Mouse (Mus musculus): ENCODE measurements around the gene Gbx2. TPM values are rescaled to one million over a fixed set of nuclear protein-coding genes. Genes with fewer than 3 reads are reported as not detected.

Gene Gbx2
- polyA plus RNA-seq, 1 experiment, result 2.4 TPM

GRCm38 (mm10) chr1:89892281-89892680, 38.7 kb downstream of the Gbx2 start:
- WGBS, result 87% methylated on average over 7 of the region's 7 CpGs
- no peak for TF ChIP-seq POLR2A (IDR thresholded peaks at IDR 0.05; ENCODE audit: borderline replicate concordance, control insufficient read depth, low read depth, low read length)
- Histone ChIP-seq H3K27ac (ENCODE audit: control insufficient read depth, insufficient read depth, low read depth, low read length, poor library complexity) (no peak overlapping the region), H3K4me1 (ENCODE audit: control insufficient read depth, insufficient read depth, low read length) (no peaks in the 10 kb centered on the region), H3K4me3 (replicated peaks; ENCODE audit: control insufficient read depth, low read depth, low read length) (no peak overlapping the region)

- 24% methylated on average over 6 of the region's 6 CpGs for WGBS
- H3K4me1 ChIP-seq (ENCODE audit: control insufficient read depth, insufficient read depth, low read length), result no peaks in the 10 kb centered on the region
- TF ChIP-seq CTCF (IDR thresholded peaks at IDR 0.05; ENCODE audit: control insufficient read depth, insufficient read depth, low read length) (no peak), POLR2A (IDR thresholded peaks at IDR 0.05; ENCODE audit: borderline replicate concordance, control insufficient read depth, low read depth, low read length) (no peak)
- H3K27ac ChIP-seq (ENCODE audit: control insufficient read depth, insufficient read depth, low read depth, low read length, poor library complexity), result no peak overlapping the region
- H3K4me3 ChIP-seq (replicated peaks; ENCODE audit: control insufficient read depth, low read depth, low read length), result no peak overlapping the region
These were observed 39.6 kb downstream of the Gbx2 start for GRCm38 (mm10) chr1:89891400-89891799.

- Histone ChIP-seq H3K27ac (ENCODE audit: control insufficient read depth, insufficient read depth, low read depth, low read length, poor library complexity) (no peak overlapping the region), H3K4me1 (ENCODE audit: control insufficient read depth, insufficient read depth, low read length) (no peaks in the 10 kb centered on the region), H3K4me3 (replicated peaks; ENCODE audit: control insufficient read depth, low read depth, low read length) (no peak overlapping the region)
- WGBS, result 87% methylated on average over 4 of the region's 4 CpGs
- no peak for TF ChIP-seq CTCF (IDR thresholded peaks at IDR 0.05; ENCODE audit: control insufficient read depth, insufficient read depth, low read length)
- TF ChIP-seq POLR2A (IDR thresholded peaks at IDR 0.05; ENCODE audit: borderline replicate concordance, control insufficient read depth, low read depth, low read length), result no peak
These were observed 45.3 kb downstream of the Gbx2 start for GRCm38 (mm10) chr1:89885696-89886095.

- WGBS, result 84% methylated on average over 8 of the region's 8 CpGs
- Histone ChIP-seq H3K4me3 (replicated peaks; ENCODE audit: control insufficient read depth, low read depth, low read length) (no peak overlapping the region), H3K27ac (ENCODE audit: control insufficient read depth, insufficient read depth, low read depth, low read length, poor library complexity) (no peak overlapping the region), H3K4me1 (ENCODE audit: control insufficient read depth, insufficient read depth, low read length) (no peaks in the 10 kb centered on the region)
- TF ChIP-seq CTCF (IDR thresholded peaks at IDR 0.05; ENCODE audit: control insufficient read depth, insufficient read depth, low read length) (no peak), POLR2A (IDR thresholded peaks at IDR 0.05; ENCODE audit: borderline replicate concordance, control insufficient read depth, low read depth, low read length) (no peak)
These were observed 46.6 kb downstream of the Gbx2 start for GRCm38 (mm10) chr1:89884335-89884734.

GRCm38 (mm10) chr1:89880834-89881233, 50.1 kb downstream of the Gbx2 start:
- TF ChIP-seq POLR2A (IDR thresholded peaks at IDR 0.05; ENCODE audit: borderline replicate concordance, control insufficient read depth, low read depth, low read length) (no peak), CTCF (IDR thresholded peaks at IDR 0.05; ENCODE audit: control insufficient read depth, insufficient read depth, low read length) (no peak)
- no peaks in the 10 kb centered on the region for H3K4me1 ChIP-seq (ENCODE audit: control insufficient read depth, insufficient read depth, low read length)
- WGBS, result 94% methylated on average over 10 of the region's 10 CpGs

GRCm38 (mm10) chr1:89880193-89880592, 50.8 kb downstream of the Gbx2 start:
- WGBS, result 86% methylated on average over 8 of the region's 8 CpGs

More at GRCm38 (mm10) chr1:89880834-89881233, 50.1 kb downstream of the Gbx2 start:
- Histone ChIP-seq H3K4me3 (replicated peaks; ENCODE audit: control insufficient read depth, low read depth, low read length) (no peak overlapping the region), H3K27ac (ENCODE audit: control insufficient read depth, insufficient read depth, low read depth, low read length, poor library complexity) (no peak overlapping the region)

GRCm38 (mm10) chr1:89878496-89878895, 52.5 kb downstream of the Gbx2 start:
- TF ChIP-seq POLR2A (IDR thresholded peaks at IDR 0.05; ENCODE audit: borderline replicate concordance, control insufficient read depth, low read depth, low read length) (no peak), CTCF (IDR thresholded peaks at IDR 0.05; ENCODE audit: control insufficient read depth, insufficient read depth, low read length) (no peak)
- no peak overlapping the region for H3K4me3 ChIP-seq (replicated peaks; ENCODE audit: control insufficient read depth, low read depth, low read length)
- H3K27ac ChIP-seq (ENCODE audit: control insufficient read depth, insufficient read depth, low read depth, low read length, poor library complexity), result no peak overlapping the region
- WGBS, result 83% methylated on average over 11 of the region's 11 CpGs
- H3K4me1 ChIP-seq (ENCODE audit: control insufficient read depth, insufficient read depth, low read length), result no peaks in the 10 kb centered on the region

More at GRCm38 (mm10) chr1:89880193-89880592, 50.8 kb downstream of the Gbx2 start:
- Histone ChIP-seq H3K4me3 (replicated peaks; ENCODE audit: control insufficient read depth, low read depth, low read length) (no peak overlapping the region), H3K27ac (ENCODE audit: control insufficient read depth, insufficient read depth, low read depth, low read length, poor library complexity) (no peak overlapping the region), H3K4me1 (ENCODE audit: control insufficient read depth, insufficient read depth, low read length) (no peaks in the 10 kb centered on the region)
- TF ChIP-seq POLR2A (IDR thresholded peaks at IDR 0.05; ENCODE audit: borderline replicate concordance, control insufficient read depth, low read depth, low read length) (no peak), CTCF (IDR thresholded peaks at IDR 0.05; ENCODE audit: control insufficient read depth, insufficient read depth, low read length) (no peak)

Other genes starting within 250 kb of the Gbx2 start
- gene Asb18, start 83.5 kb upstream of the Gbx2 start, polyA plus RNA-seq (2011; ENCODE audit: insufficient read depth, insufficient read length, low replicate concordance, missing spikeins), result not detected in 2 replicates
- gene Iqca, start 222.2 kb upstream of the Gbx2 start, polyA plus RNA-seq (2011; ENCODE audit: insufficient read depth, insufficient read length, low replicate concordance, missing spikeins), result not detected in 2 replicates